Mouse (Mus musculus) cerebellum, adult (tissue): Measurements from ENCODE around the gene Spint4.

ENCODE experiments used
- ATAC-seq: cut with Nextera tagmentation; 2 replicates; pipeline ENCODE4 v1.9.2; 2017; ENCODE audit warnings: mild to moderate bottlenecking, moderate library complexity, mixed read lengths; ENCODE audit not compliant: insufficient number of reproducible peaks, low FRiP score, low TSS enrichment

Spint4 gene

DNA sequence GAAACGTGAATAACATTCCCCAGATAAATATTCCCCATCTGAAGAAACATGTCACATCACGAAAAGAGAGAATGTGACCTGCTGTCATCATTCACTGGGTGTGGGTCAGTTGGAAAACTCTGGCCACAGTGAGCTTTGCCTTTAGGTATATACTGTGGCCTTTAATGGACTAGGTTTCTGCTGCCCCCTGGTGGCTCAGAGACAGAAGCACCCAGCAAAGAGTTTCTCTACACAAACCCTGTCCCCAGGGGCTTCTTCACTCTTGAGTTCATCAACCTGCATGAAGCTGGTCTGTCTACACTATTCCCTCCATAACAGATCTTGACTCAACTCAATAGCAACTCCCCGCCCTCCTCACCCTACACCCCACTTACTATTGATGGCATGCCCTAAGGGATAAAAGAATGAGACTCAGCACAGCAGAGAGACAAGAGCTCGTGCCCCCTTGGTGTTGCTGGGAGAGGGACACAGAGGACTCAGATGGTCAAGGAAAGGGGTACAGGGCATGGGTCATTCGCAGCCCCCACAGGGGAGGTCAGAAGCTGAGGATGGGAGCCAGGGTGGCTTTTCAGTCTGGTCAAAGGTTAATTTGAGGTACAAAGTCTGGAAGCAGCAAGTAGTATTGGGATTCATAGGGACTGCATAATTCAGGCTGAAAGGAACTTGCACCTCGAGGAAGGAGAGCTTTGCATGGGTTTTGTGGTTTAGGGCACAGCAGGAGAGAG is 27.8 kb downstream of the Spint4 start:
- ATAC-seq: no peak; the same call in 1 of the 2 replicates

DNA sequence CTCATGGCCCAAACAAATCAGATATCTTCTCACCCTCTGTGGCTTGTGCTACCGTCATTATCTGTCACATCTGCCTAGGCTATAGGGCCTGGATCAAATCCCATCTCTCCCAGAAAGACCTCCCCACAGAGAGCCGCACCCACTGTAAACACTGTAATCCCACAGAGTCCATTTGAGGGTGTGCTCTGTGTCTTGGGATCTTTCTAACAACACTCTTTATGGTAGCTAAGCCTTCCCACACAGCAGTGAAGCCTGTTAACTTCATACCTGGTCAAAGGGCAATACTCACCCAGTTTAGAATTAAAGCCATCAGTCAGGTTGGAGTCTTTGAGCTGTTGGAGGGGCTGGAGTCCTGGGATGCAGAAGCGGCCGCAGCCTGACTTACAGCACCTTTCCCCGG is 33.4 kb downstream of the Spint4 start:
- no peak for ATAC-seq

DNA sequence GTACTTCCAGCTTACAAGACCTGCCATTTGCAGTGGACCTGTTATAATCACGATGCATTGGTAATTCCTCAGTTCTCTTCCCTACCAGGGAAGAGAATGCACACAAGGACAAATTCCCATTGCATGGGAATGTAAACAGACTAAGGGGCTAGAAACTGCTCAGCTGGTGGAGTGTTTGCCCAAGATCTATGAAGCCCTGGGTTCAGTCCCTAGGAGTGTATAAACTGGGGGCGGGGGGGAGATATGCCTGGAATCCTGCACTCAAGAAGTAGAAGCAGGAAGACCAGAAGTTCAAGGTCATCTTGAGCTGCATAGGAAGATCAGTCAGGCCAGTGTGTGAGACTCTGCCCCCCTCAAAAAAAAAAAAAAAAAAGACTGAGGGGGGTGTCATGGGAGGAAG is 35.0 kb downstream of the Spint4 start:
- no peak for ATAC-seq

GRCm38 (mm10) chr2:164734839-164735238 is 36.5 kb downstream of the Spint4 start:
- no peak for ATAC-seq

DNA sequence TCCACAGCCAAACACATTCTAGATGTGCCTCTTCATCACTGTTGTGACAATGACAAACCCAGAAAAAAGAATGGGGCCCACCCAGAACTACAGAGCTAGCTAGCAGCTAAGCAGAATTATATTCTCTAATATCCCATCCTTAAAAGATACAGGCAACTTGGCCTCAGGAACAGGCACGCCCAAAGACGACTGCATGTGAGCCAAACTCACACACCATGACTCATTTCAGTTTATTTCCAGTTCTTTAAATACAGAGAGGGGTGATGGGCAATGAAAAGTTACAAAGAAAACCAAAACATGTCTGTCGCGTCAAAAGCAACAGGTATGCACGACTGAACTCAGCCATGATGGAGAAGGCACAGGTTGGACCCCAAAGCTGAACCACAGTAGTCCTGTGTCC is 37.1 kb downstream of the Spint4 start:
- ATAC-seq: no peak

DNA sequence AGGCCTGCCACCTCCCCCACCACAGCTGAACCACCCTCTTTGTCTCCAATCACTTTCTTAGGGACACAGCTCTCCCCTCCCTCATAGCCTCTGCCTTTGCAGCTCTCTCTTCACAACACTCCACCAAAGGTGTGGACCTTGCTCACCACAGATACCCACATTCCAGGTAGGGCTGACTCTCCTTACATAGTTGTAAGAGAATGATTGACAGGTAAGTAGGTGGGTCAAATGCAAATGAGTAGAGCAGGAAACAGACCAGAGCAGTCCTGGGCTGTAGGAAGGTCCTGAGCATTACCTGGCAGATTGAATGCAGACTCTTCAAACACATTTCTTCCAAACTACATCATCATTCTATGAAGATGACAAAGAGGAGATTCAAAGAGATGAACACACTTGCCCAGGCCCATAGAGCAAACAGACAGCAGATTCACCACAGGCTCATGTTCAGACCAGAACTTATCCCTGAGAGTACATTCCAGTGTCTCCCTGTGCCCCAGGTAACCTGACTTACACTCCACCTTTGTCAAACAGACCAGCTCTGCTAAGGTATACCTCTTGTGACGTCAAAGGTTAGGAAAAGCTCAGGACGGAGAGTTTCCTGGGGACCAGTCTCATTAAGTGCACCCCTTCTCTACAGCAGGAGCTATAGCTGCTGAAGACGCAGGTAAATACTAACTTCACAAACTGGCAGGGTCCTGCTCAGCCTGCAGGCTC is 39.2 kb downstream of the Spint4 start:
- ATAC-seq: no peak

GRCm38 (mm10) chr2:164739876-164740275 is 41.6 kb downstream of the Spint4 start:
- ATAC-seq: no peak

GRCm38 (mm10) chr2:164744987-164745386 is 46.7 kb downstream of the Spint4 start:
- no peak for ATAC-seq

DNA sequence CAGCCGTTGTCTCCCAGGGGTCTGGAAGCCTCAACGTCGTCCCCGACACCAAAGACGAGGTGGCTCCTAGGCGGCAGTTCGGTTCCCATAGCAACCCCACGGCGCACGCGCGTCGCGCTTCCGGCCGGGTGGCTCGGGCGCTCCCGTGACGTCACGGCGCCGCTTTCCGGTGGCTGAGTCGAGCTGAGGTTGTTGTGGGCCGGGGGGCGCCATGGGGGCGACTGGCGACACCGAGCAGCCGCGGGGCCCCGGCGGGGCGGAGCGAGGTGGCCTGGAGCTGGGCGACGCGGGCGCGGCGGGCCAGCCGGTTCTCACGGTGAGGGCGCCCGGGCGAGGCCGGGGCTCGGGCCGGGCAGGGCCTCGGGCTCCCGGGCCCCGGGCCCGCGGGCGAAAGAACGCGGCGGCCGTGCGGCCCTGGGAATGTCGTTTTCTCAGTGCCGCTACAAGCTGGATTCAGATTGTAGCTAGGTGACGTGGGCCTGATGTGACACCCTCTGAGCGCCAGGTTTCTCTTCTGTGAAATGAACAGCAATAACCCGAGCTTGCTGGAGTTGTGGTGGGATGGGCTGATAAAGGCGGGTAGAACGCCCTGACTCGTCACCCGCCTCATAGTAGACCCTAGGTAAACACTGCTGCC is 47.7 kb downstream of the Spint4 start, which contains the start of the genes Wfdc3 and Dnttip1:
TSS of gene Wfdc3 (minus strand) at position 89 of the 637 bp plus-strand sequence.
TSS of gene Dnttip1 (plus strand) at position 141 of the 637 bp plus-strand sequence.
- peak; percentile 80 for ATAC-seq

DNA sequence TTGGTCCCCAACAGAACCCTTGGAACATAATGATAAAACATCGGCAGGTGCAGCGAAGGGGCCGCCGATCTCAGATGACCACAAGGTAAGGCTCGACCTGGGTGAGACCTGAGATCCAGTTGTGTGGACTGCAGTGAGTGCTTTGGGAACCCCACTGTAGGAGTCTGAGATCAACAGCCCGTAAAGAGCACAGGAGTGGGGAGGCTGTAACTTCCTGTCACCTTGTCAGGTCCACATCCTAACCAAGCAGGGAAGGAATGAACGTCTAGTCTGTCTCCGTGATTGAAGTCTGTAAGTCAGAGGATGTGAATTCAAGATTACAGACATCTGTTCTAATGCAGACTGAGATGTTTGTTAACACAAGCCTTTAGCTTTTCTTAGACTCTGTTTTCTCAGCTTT is 48.4 kb downstream of the Spint4 start:
- no peak for ATAC-seq

DNA sequence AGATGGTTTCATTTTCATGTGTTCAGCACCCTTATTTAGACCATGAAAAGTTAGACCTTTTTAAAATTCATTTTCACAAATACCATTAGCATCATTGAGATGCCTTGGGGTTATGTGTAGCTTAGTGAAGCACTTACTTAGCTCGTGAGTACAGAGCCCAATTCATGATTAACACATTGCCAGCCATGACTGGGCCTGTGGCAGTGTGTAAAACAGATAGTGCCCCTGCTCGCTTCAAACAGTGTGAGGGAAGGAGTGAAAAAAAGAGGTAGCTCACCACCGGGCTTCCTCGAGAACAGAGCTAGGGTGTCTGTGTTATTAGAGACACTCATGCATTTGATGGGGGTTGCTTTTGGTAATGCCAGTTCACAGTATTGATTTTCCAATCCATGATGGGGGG is 49.9 kb downstream of the Spint4 start:
- ATAC-seq: no peak

GRCm38 (mm10) chr2:164748991-164749390 is 50.7 kb downstream of the Spint4 start:
- no peak for ATAC-seq
